Mouse (Mus musculus) cerebellum, adult 2 months (tissue): ENCODE measurements around the gene Cd47.

ENCODE experiments used
- CTCF ChIP-seq: fragments of 200-500 bp; IDR thresholded peaks from 2 replicates; pipeline ENCODE4 v1.5.1; 2011; ENCODE audit warnings: low read depth, mild to moderate bottlenecking, control low read depth, low read length, moderate library complexity, borderline replicate concordance; ENCODE audit not compliant: insufficient read depth
- POLR2A ChIP-seq: fragments of 200-500 bp; IDR thresholded peaks from 2 replicates; pipeline ENCODE4 v1.6.1; 2011; ENCODE audit warnings: low read length, control low read depth, borderline replicate concordance; ENCODE audit not compliant: insufficient read depth

DNA sequence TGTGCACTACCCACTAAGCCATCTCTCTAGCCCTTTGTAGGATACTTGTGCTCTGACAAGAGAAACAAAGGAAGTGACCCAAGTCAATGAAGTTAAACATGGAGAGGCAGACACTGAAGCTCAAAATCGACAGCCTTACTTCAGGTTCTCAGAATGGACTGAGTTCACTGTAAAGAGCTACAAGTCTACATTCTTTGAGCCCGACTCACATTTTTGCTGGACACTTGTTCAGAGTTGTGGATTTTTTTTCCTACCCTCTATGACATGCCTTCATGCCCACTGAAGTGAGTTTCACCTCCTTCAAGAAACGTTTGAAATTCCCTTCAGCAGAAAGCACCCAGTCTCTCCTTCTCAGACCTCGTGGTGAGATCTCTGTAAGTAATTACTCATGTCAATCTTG is 148.9 kb downstream of the Cd47 start:
- TF ChIP-seq CTCF: no peak
- TF ChIP-seq POLR2A: no peak
